Comparison of ENCODE assay signal across 14 mouse cellular contexts in genomic region chr10:128938974-128939373, GRCm38 (mm10). TPM values are rescaled to one million over a fixed set of nuclear protein-coding genes. Genes with fewer than 3 reads are reported as not detected.
A peak's percentile ranks its signal among the peaks of the same experiment; 100 is the strongest.
DNase-seq lines count a peak whose midpoint lies in the region; ATAC-seq and TF ChIP-seq lines count a peak whose summit lies in the region.
"Had no signal": no experiment of that assay in that cellular context is flagged by ENCODE, and none has a peak within 500 bp of the region (broad histone marks: within the 10 kb centered on the region; RNA-seq: fewer than 3 reads in every experiment).

No protein-coding gene starts in this region.

- WGBS in liver, postnatal 0 days (ENCODE audit: insufficient replicate concordance) = 35% methylated on average over 5 of the region's 5 CpGs
- 75% methylated on average over 5 of the region's 5 CpGs for WGBS in midbrain, postnatal 0 days

- peaks cover 29% of the 10 kb centered on the region for H3K27me3 ChIP-seq in liver, postnatal 0 days (ENCODE audit: insufficient read depth, low read length)
- H3K27me3 ChIP-seq in midbrain, postnatal 0 days (ENCODE audit: insufficient read depth, low read length) = peaks cover 11% of the 10 kb centered on the region; the same call in 1 of the 2 replicates

- H3K4me2 ChIP-seq in liver, postnatal 0 days (ENCODE audit: low read depth, low read length) = no peak overlapping the region
- no peak overlapping the region for H3K4me2 ChIP-seq in midbrain, postnatal 0 days (ENCODE audit: low read depth, low read length, poor library complexity, severe bottlenecking)
- H3K4me2 ChIP-seq: limb, embryonic 13.5 days; midbrain, embryonic 11.5 days had no signal

- no peak overlapping the region for H3K4me3 ChIP-seq in brown adipose tissue, adult 24 weeks (ENCODE audit: insufficient read depth, low read depth, low read length)
- H3K4me3 ChIP-seq in liver, postnatal 0 days (ENCODE audit: low read depth, low read length) = no peak overlapping the region
- no peak overlapping the region for H3K4me3 ChIP-seq in midbrain, postnatal 0 days (ENCODE audit: low read depth, low read length)
- H3K4me3 ChIP-seq: limb, embryonic 13.5 days had no signal

- H3K9ac ChIP-seq in liver, postnatal 0 days (replicated peaks) = no peak overlapping the region
- no peak overlapping the region for H3K9ac ChIP-seq in midbrain, postnatal 0 days (replicated peaks; ENCODE audit: low read length, poor library complexity, severe bottlenecking)
- H3K9ac ChIP-seq: limb, embryonic 13.5 days had no signal

- no peak for TF ChIP-seq EP300 in liver, postnatal 0 days (IDR thresholded peaks at IDR 0.05; ENCODE audit: low read depth)

- TF ChIP-seq CTCF in liver, postnatal 0 days (IDR thresholded peaks at IDR 0.05; ENCODE audit: low read depth) = no peak
- no peak for TF ChIP-seq CTCF in midbrain, postnatal 0 days (IDR thresholded peaks at IDR 0.05)

- H3K9me3 ChIP-seq in liver, postnatal 0 days (ENCODE audit: low read length) = no peaks in the 10 kb centered on the region
- no peaks in the 10 kb centered on the region for H3K9me3 ChIP-seq in midbrain, postnatal 0 days (ENCODE audit: low read length)
- H3K9me3 ChIP-seq: limb, embryonic 13.5 days had no signal

- ATAC-seq in liver, postnatal 0 days = peak; percentile 89
- ATAC-seq in midbrain, postnatal 0 days (ENCODE audit: low FRiP score) = no peak
- ATAC-seq in inflammation-experienced regulatory T-cells, adult 6 months = no peak

- peak; percentile 30 for DNase-seq in heart, postnatal 4 days
- no peak for DNase-seq in heart, postnatal 36 days
- peak; percentile 11 for DNase-seq in Muller cell, postnatal 12 days (ENCODE audit: inconsistent ontology term)
- DNase-seq in liver, postnatal 0 days = peak; percentile 49
- DNase-seq in midbrain, postnatal 0 days (ENCODE audit: low spot score) = no peak
- DNase-seq: right cerebral cortex, postnatal 25 days; thymus, adult 2 months had no signal

- intact Hi-C loops in heart, postnatal 36 days (cut with DNase I) = no loop called here

- peaks cover 5% of the 10 kb centered on the region; the same call in 1 of the 2 replicates for H3K4me1 ChIP-seq in brown adipose tissue, adult 24 weeks (ENCODE audit: control insufficient read depth, insufficient read depth, insufficient read length, low read length)
- no peaks in the 10 kb centered on the region for H3K4me1 ChIP-seq in liver, postnatal 0 days (ENCODE audit: insufficient read depth)
- H3K4me1 ChIP-seq in midbrain, postnatal 0 days (ENCODE audit: insufficient read depth, low read length) = no peaks in the 10 kb centered on the region

- no peaks in the 10 kb centered on the region for H3K36me3 ChIP-seq in liver, postnatal 0 days (replicated peaks; ENCODE audit: insufficient read depth, low read length)
- no peaks in the 10 kb centered on the region for H3K36me3 ChIP-seq in midbrain, postnatal 0 days (ENCODE audit: insufficient read depth, low read length)
- H3K36me3 ChIP-seq: limb, embryonic 13.5 days had no signal

- peak overlapping the region; percentile 99 for H3K27ac ChIP-seq in brown adipose tissue, adult 24 weeks (replicated peaks; ENCODE audit: low read depth, low read length)
- peak overlapping the region; percentile 22; the same call in 1 of the 2 replicates for H3K27ac ChIP-seq in liver, postnatal 0 days (ENCODE audit: low read depth)
- H3K27ac ChIP-seq in midbrain, postnatal 0 days (ENCODE audit: low read depth, low read length) = no peak overlapping the region
- H3K27ac ChIP-seq: limb, embryonic 13.5 days had no signal

RNA-seq across cellular contexts. Expression of gene Itga7, which starts 5.4 kb away (rescaled TPM):
- 10 to 100 TPM; 69.6 to 78.5 TPM for total RNA-seq in heart, postnatal 4 days (2021)
- 100 to 1,000 TPM; 160 to 167 TPM for total RNA-seq in heart, postnatal 36 days (2021)
- 23.2 and 28.5 TPM in 2 replicates for polyA plus RNA-seq in brown adipose tissue, adult 24 weeks (2012; ENCODE audit: insufficient read depth, insufficient read length, missing spikeins)
- 0.66 and 0.70 TPM in 2 replicates for polyA plus RNA-seq in liver, postnatal 0 days (2015; fragmentation: Nextera tagmentation; extraction: Ambion mirVana)
- total RNA-seq in midbrain, postnatal 0 days (2014; rRNA removed) = 18.9 and 23.3 TPM in 2 replicates
- polyA plus RNA-seq in midbrain, postnatal 0 days (2015; fragmentation: Nextera tagmentation; extraction: Ambion mirVana) = 13.6 and 14.0 TPM in 2 replicates
- polyA plus RNA-seq in inflammation-experienced regulatory T-cells, adult 6 months (2017; shearing (Covaris generic)) = 1 to 10 TPM; 3.6 to 5.1 (median 4.8) TPM

RNA-seq across cellular contexts. Expression of gene Bloc1s1, which starts 15.1 kb away (rescaled TPM):
- total RNA-seq in heart, postnatal 4 days (2021) = 100 to 1,000 TPM; 152 to 180 TPM
- total RNA-seq in heart, postnatal 36 days (2021) = 100 to 1,000 TPM; 184 to 206 TPM
- polyA plus RNA-seq in brown adipose tissue, adult 24 weeks (2012; ENCODE audit: insufficient read depth, insufficient read length, missing spikeins) = 297 and 417 TPM in 2 replicates
- 128 and 130 TPM in 2 replicates for polyA plus RNA-seq in liver, postnatal 0 days (2015; fragmentation: Nextera tagmentation; extraction: Ambion mirVana)
- total RNA-seq in midbrain, postnatal 0 days (2014; rRNA removed) = 87.8 and 100 TPM in 2 replicates
- 240 and 265 TPM in 2 replicates for polyA plus RNA-seq in midbrain, postnatal 0 days (2015; fragmentation: Nextera tagmentation; extraction: Ambion mirVana)
- 100 to 1,000 TPM; 196 to 255 (median 212) TPM for polyA plus RNA-seq in inflammation-experienced regulatory T-cells, adult 6 months (2017; shearing (Covaris generic))

RNA-seq across cellular contexts. Expression of gene Rdh5, which starts 16.3 kb away (rescaled TPM):
- 1 to 10 TPM; 5.3 to 5.6 TPM for total RNA-seq in heart, postnatal 4 days (2021)
- 1 to 10 TPM; 6.4 to 7.5 TPM for total RNA-seq in heart, postnatal 36 days (2021)
- polyA plus RNA-seq in brown adipose tissue, adult 24 weeks (2012; ENCODE audit: insufficient read depth, insufficient read length, missing spikeins) = 10.9 and 11.5 TPM in 2 replicates
- polyA plus RNA-seq in liver, postnatal 0 days (2015; fragmentation: Nextera tagmentation; extraction: Ambion mirVana) = 54.5 and 63.1 TPM in 2 replicates
- 8.8 and 10.5 TPM in 2 replicates for total RNA-seq in midbrain, postnatal 0 days (2014; rRNA removed)
- 8.8 and 10.8 TPM in 2 replicates for polyA plus RNA-seq in midbrain, postnatal 0 days (2015; fragmentation: Nextera tagmentation; extraction: Ambion mirVana)
- polyA plus RNA-seq in inflammation-experienced regulatory T-cells, adult 6 months (2017; shearing (Covaris generic)) = 10 to 100 TPM in 2 of 3 experiments, 1 to 10 TPM in 1; 5.1 to 12.9 (median 11.9) TPM

RNA-seq across cellular contexts. Expression of gene Mettl7b, which starts 21.8 kb away (rescaled TPM):
- total RNA-seq in heart, postnatal 4 days (2021) = under 1 TPM in 1 of 2 experiments, not detected in 1; 0.21 TPM
- not detected for total RNA-seq in heart, postnatal 36 days (2021)
- not detected in 2 replicates for polyA plus RNA-seq in brown adipose tissue, adult 24 weeks (2012; ENCODE audit: insufficient read depth, insufficient read length, missing spikeins)
- 29.9 and 33.3 TPM in 2 replicates for polyA plus RNA-seq in liver, postnatal 0 days (2015; fragmentation: Nextera tagmentation; extraction: Ambion mirVana)
- not detected in 2 replicates for total RNA-seq in midbrain, postnatal 0 days (2014; rRNA removed)
- polyA plus RNA-seq in midbrain, postnatal 0 days (2015; fragmentation: Nextera tagmentation; extraction: Ambion mirVana) = not detected in 2 replicates
- not detected for polyA plus RNA-seq in inflammation-experienced regulatory T-cells, adult 6 months (2017; shearing (Covaris generic))
- total RNA-seq: layer of hippocampus, adult 8-10 months had no signal
- polyA plus RNA-seq: heart, embryonic 14.5 days; midbrain, embryonic 11.5 days; neural tube, embryonic 14.5 days had no signal

RNA-seq across cellular contexts. Expression of gene Cd63, which starts 38.2 kb away (rescaled TPM):
- 100 to 1,000 TPM; 216 to 226 TPM for total RNA-seq in heart, postnatal 4 days (2021)
- total RNA-seq in heart, postnatal 36 days (2021) = 100 to 1,000 TPM; 117 to 143 TPM
- polyA plus RNA-seq in brown adipose tissue, adult 24 weeks (2012; ENCODE audit: insufficient read depth, insufficient read length, missing spikeins) = 59.5 and 73.6 TPM in 2 replicates
- 271 and 296 TPM in 2 replicates for polyA plus RNA-seq in liver, postnatal 0 days (2015; fragmentation: Nextera tagmentation; extraction: Ambion mirVana)
- total RNA-seq in midbrain, postnatal 0 days (2014; rRNA removed) = 16.6 and 28.6 TPM in 2 replicates
- polyA plus RNA-seq in midbrain, postnatal 0 days (2015; fragmentation: Nextera tagmentation; extraction: Ambion mirVana) = 231 and 238 TPM in 2 replicates
- polyA plus RNA-seq in inflammation-experienced regulatory T-cells, adult 6 months (2017; shearing (Covaris generic)) = 1 to 10 TPM in 1 of 3 experiments, under 1 TPM in 1, not detected in 1; 0.58 to 2.0 TPM

Comparison
In these comparisons a context has a peak if more than half of its experiments do, and no peak if none do; other contexts are left out.
1. DNase-seq: peak in heart, postnatal 4 days (single experiment), Muller cell, postnatal 12 days (single experiment) and liver, postnatal 0 days (single experiment); none in heart, postnatal 36 days (0 of 2) and midbrain, postnatal 0 days (single experiment).